Mouse (Mus musculus) testis, adult 2 months (tissue): ENCODE measurements around the gene Cavin2.

ENCODE experiments used
- CTCF ChIP-seq: fragments of 200-500 bp; IDR thresholded peaks from 2 replicates; pipeline ENCODE4 v1.5.1; 2012; ENCODE audit warnings: low read depth, mild to moderate bottlenecking, inconsistent platforms, low read length, moderate library complexity; ENCODE audit not compliant: control insufficient read depth, insufficient read depth, insufficient replicate concordance
- POLR2A ChIP-seq: fragments of 200-500 bp; IDR thresholded peaks from 2 replicates; pipeline ENCODE4 v1.6.1; 2012; ENCODE audit warnings: low read depth, mild to moderate bottlenecking, inconsistent platforms, low read length, moderate library complexity; ENCODE audit not compliant: control insufficient read depth

- TF ChIP-seq CTCF, result no peak
- TF ChIP-seq POLR2A, result no peak
Measured at GRCm38 (mm10) chr1:51243869-51244268, 45.1 kb upstream of the Cavin2 start.
